Mouse (Mus musculus): Measurements from ENCODE around the gene Bcar3.

Gene Bcar3

DNA sequence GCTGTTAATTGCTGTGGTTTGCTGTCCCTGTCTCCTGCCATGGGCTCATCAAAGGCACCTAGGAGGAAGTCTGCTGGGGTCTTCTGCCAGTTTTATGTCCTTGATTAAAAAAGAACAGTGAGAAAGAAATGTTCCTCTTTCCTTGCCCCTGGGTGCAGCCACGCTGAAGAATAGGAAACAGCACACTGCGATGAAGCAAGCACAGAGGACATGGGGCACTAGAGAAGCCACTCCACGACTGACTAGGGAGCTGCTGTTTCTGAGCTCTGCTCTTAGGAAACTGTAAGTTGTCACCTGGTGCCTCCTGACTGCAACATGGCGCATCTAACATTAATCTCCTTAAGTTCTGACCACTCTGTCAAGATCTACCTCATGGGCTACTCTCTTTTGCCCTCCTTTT lies 272.6 kb downstream of the Bcar3 start:
- DNase-seq (ENCODE audit: low spot score), result no peak

DNA sequence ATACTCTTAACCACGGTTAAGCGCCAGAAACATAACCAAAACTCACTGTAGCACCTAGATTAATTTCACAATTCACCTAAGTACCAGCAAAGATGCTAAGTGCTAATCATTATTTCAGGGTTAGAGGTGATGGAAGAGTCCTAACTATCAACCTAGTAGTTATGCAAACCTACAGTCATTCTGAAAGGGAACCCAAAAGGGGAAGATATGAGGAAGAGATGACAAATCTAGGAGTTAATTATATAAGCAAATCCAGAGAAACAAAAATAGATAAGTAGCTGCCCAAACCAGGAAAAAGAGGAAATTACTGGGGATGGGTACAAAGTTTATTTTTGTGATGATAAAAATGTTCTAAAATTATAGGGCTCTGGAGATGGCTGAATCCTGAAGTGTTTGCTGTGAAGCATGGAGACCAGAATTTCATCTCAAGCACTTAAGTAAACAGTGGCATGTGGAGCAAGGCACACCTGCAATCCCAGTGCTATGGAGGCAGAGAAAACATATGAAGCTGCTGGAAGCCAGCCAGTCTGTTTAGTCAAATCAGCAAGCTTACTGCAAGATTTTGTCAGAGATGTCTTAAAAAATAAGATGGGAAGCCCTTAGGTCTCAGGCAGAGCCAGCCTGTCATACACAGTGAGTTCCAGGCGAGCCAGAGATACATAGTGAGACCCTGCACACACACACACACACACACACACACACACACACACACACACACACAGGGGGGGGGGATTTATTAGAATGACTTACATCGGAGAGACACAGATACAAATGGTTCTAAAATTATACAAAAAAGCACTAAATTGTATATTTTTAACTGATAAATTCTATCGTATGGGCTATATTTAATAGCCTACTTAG lies 279.7 kb downstream of the Bcar3 start:
- no peak for DNase-seq (ENCODE audit: low spot score)

- DNase-seq (ENCODE audit: low spot score), result no peak
Observed at GRCm38 (mm10) chr3:122574921-122575320, 281.0 kb downstream of the Bcar3 start.

- DNase-seq (ENCODE audit: low spot score), result no peak
Observed at GRCm38 (mm10) chr3:122577360-122577759, 283.4 kb downstream of the Bcar3 start.

All from ovary, postnatal 14 days (tissue).